Comparison of ENCODE assay signal across 8 mouse cellular contexts in the genomic region with DNA sequence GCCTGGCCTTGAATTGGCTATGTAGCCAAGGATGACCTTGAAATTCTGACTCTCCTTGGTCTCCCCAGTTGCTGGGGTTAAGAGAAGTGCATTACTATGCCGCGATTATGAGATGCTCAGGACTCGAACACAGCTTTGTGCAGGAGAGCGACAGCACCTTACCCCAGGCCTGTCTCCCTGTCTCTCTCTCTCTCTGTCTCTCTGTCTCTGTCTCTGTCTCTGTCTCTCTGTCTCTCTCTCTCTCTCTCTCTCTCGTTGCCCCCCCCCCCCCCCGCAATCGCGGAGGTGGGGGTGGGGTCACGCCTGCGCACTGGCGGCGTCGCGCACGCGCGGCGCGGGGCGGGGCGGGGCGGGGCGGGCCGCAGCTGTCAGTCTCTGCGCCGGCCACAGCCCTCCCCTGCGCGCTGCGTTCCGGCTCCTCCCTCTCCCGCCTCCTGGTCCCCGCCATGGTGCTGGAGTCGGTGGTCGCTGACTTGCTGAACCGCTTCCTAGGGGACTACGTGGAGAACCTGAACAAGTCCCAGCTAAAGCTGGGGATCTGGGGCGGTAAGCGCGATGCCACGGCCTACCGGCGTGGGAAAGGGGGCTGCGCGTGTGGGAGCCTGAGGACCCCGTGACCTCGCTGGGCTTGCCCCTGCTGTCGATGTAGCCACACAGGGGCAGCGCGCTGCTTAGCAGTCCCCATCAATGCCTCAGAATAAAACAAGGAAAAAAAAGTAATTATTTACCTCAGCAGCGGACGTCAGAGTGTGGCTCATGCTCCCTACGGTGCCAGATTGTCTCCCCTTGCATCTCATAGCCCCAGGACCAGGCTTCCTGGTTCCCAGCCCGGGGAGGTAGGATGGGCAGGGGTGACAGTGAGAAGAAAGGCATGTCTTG. TPM values are rescaled to one million over a fixed set of nuclear protein-coding genes. Genes with fewer than 3 reads are reported as not detected.
DNase-seq lines count a peak whose midpoint lies in the region; ATAC-seq lines count a peak whose summit lies in the region.

A gene (plus strand): TSS at position 416 of the 879 bp plus-strand sequence.

- H3K4me3 ChIP-seq in limb, embryonic 12.5 days (replicated peaks), result peak within 1 kb of the TSS; percentile 70
- H3K4me3 ChIP-seq in midbrain, embryonic 14.5 days (replicated peaks; ENCODE audit: low read depth, low read length), result peak within 1 kb of the TSS; percentile 69

- DNase-seq in layer of hippocampus, adult 11-12 months (ENCODE audit: low spot score), result peak; percentile 82
- no peak for DNase-seq in layer of hippocampus, adult 9-10 months (ENCODE audit: low spot score)
- peak; percentile 90 for DNase-seq in embryo, embryonic 9.5 days (ENCODE audit: extremely low spot score)
- DNase-seq in kidney, adult 11 months, result peak; percentile 76
- DNase-seq in midbrain, embryonic 14.5 days, result peak; percentile 93
- peak; percentile 71 to 73 for DNase-seq in spleen, adult 18-20 months

- WGBS in limb, embryonic 12.5 days, result under 1% methylated on average over 38 of the region's 53 CpGs
- WGBS in midbrain, embryonic 14.5 days, result 0% methylated on average over 49 of the region's 53 CpGs

- H3K4me1 ChIP-seq in limb, embryonic 12.5 days (replicated peaks), result peaks cover 9% of the 10 kb centered on the region; the same call in 1 of the 2 replicates
- peaks cover 6% of the 10 kb centered on the region for H3K4me1 ChIP-seq in midbrain, embryonic 14.5 days (ENCODE audit: control insufficient read depth, insufficient read depth, low read length)

- H3K4me2 ChIP-seq in limb, embryonic 12.5 days, result peak within 1 kb of the TSS; percentile 70
- H3K4me2 ChIP-seq in midbrain, embryonic 14.5 days (ENCODE audit: low read length), result peak within 1 kb of the TSS; percentile 87

- no peaks in the 10 kb centered on the region for H3K9me3 ChIP-seq in limb, embryonic 12.5 days
- H3K9me3 ChIP-seq in midbrain, embryonic 14.5 days (ENCODE audit: control insufficient read depth, low read length), result no peaks in the 10 kb centered on the region

- H3K27ac ChIP-seq in limb, embryonic 12.5 days, result peak within 1 kb of the TSS; percentile 4; the same call in 1 of the 2 replicates
- peak within 1 kb of the TSS; percentile 82 for H3K27ac ChIP-seq in midbrain, embryonic 14.5 days (replicated peaks; ENCODE audit: low read depth, low read length)

- no peaks in the 10 kb centered on the region for H3K27me3 ChIP-seq in limb, embryonic 12.5 days
- no peaks in the 10 kb centered on the region for H3K27me3 ChIP-seq in midbrain, embryonic 14.5 days (ENCODE audit: control insufficient read depth, insufficient read depth, low read length)

- ATAC-seq in granulocyte monocyte progenitor cell, adult 5-6 weeks (replicated peaks; ENCODE audit: poor library complexity, severe bottlenecking), result peak; percentile 61
- peak; percentile 96 for ATAC-seq in limb, embryonic 12.5 days (ENCODE audit: insufficient number of reproducible peaks, insufficient read depth, low FRiP score, low TSS enrichment, low read depth)
- ATAC-seq in midbrain, embryonic 14.5 days (ENCODE audit: low FRiP score, low TSS enrichment), result peak; percentile 98

- H3K36me3 ChIP-seq in limb, embryonic 12.5 days, result no peaks in the 10 kb centered on the region
- no peaks in the 10 kb centered on the region for H3K36me3 ChIP-seq in midbrain, embryonic 14.5 days (ENCODE audit: control insufficient read depth, insufficient read depth, low read length)

- H3K9ac ChIP-seq in limb, embryonic 12.5 days (replicated peaks), result peak within 1 kb of the TSS; percentile 72
- H3K9ac ChIP-seq in midbrain, embryonic 14.5 days (replicated peaks; ENCODE audit: low read length), result peak within 1 kb of the TSS; percentile 72

RNA-seq across cellular contexts. Expression of the gene that starts here (rescaled TPM):
- 61.5 and 75.6 TPM in 2 replicates for total RNA-seq in granulocyte monocyte progenitor cell, adult 5-6 weeks (2014; fragmentation: Nextera tagmentation)
- total RNA-seq in granulocyte monocyte progenitor cell, adult 5-6 weeks (2017), result 56.3 and 67.9 TPM in 2 replicates
- 3.1 and 3.6 TPM in 2 replicates for polyA plus RNA-seq in limb, embryonic 12.5 days (2016; fragmentation: Nextera tagmentation; extraction: Ambion mirVana)
- 16.6 and 17.1 TPM in 2 replicates for polyA plus RNA-seq in midbrain, embryonic 14.5 days (2014; fragmentation: Nextera tagmentation; extraction: Ambion mirVana)
